Mouse (Mus musculus) skeletal muscle tissue, adult 2 months (tissue): ENCODE measurements around the gene Pibf1.
A peak's percentile ranks its signal among the peaks of the same experiment; 100 is the strongest.

Source experiments
- DNase-seq: peaks from one replicate; pipeline ENCODE4 v3.0.0-alpha.2; 2012; ENCODE audit warnings: low read depth, low spot score

Gene Pibf1

GRCm38 (mm10) chr14:99099267-99099966 lies at the start of gene Pibf1, which contains the start of gene Dis3:
Gene Pibf1 (plus strand): TSS chr14:99099424.
Gene Dis3 (minus strand): TSS chr14:99099770.
- DNase-seq, result peak; percentile 96

- no peak for DNase-seq
Observed at GRCm38 (mm10) chr14:99058959-99059586, 40.2 kb upstream of the Pibf1 start.

- no peak for DNase-seq
Observed at GRCm38 (mm10) chr14:99060616-99061015, 38.6 kb upstream of the Pibf1 start.

- DNase-seq, result no peak
Observed at GRCm38 (mm10) chr14:99063091-99063490, 36.1 kb upstream of the Pibf1 start.

GRCm38 (mm10) chr14:99071146-99071545 lies 28.1 kb upstream of the Pibf1 start:
- no peak for DNase-seq

GRCm38 (mm10) chr14:99088947-99089346 lies 10.3 kb upstream of the Pibf1 start:
- DNase-seq, result no peak

- DNase-seq, result no peak
Observed at GRCm38 (mm10) chr14:99099967-99100587, 853 bp downstream of the Pibf1 start.

- no peak for DNase-seq
Observed at GRCm38 (mm10) chr14:99103050-99103449, 3.8 kb downstream of the Pibf1 start.

GRCm38 (mm10) chr14:99104542-99105123 lies 5.4 kb downstream of the Pibf1 start:
- DNase-seq, result no peak

GRCm38 (mm10) chr14:99106671-99107070 lies 7.4 kb downstream of the Pibf1 start:
- no peak for DNase-seq

GRCm38 (mm10) chr14:99107631-99108187 lies 8.5 kb downstream of the Pibf1 start:
- no peak for DNase-seq

- no peak for DNase-seq
Observed at GRCm38 (mm10) chr14:99108762-99109161, 9.5 kb downstream of the Pibf1 start.

GRCm38 (mm10) chr14:99117576-99117975 lies 18.4 kb downstream of the Pibf1 start:
- no peak for DNase-seq

GRCm38 (mm10) chr14:99121584-99122339 lies 22.5 kb downstream of the Pibf1 start:
- DNase-seq, result no peak

- DNase-seq, result no peak
Observed at GRCm38 (mm10) chr14:99124076-99124475, 24.9 kb downstream of the Pibf1 start.

- no peak for DNase-seq
Observed at GRCm38 (mm10) chr14:99126713-99127112, 27.5 kb downstream of the Pibf1 start.

GRCm38 (mm10) chr14:99127509-99127908 lies 28.3 kb downstream of the Pibf1 start:
- DNase-seq, result no peak

- DNase-seq, result no peak
Observed at GRCm38 (mm10) chr14:99129050-99129449, 29.8 kb downstream of the Pibf1 start.

- no peak for DNase-seq
Observed at GRCm38 (mm10) chr14:99134048-99134447, 34.8 kb downstream of the Pibf1 start.

- DNase-seq, result no peak
Observed at GRCm38 (mm10) chr14:99135761-99136160, 36.5 kb downstream of the Pibf1 start.

GRCm38 (mm10) chr14:99136297-99136696 lies 37.1 kb downstream of the Pibf1 start:
- no peak for DNase-seq
